Mouse (Mus musculus) stomach, postnatal 0 days (tissue): ENCODE measurements around the gene Mdga1. TPM values are rescaled to one million over a fixed set of nuclear protein-coding genes. Genes with fewer than 3 reads are reported as not detected.

Source experiments
- ATAC-seq: fragments of 200-750 bp; cut with Nextera tagmentation; 2 replicates; pipeline ENCODE4 v1.8.0; 2017; ENCODE audit not compliant: low FRiP score, low TSS enrichment
- DNase-seq: peaks from one replicate; pipeline ENCODE4 v3.0.0-alpha.2; 2016; ENCODE audit warnings: low spot score
- H3K27ac ChIP-seq: fragments of 300-500 bp; sonication (generic); replicated peaks from 2 replicates; pipeline ENCODE4 v1.5.1; 2014; ENCODE audit warnings: mild to moderate bottlenecking, control low read depth
- H3K27me3 ChIP-seq: fragments of 300-500 bp; sonication (generic); 2 replicates; pipeline ENCODE4 v1.6.1; 2014; ENCODE audit warnings: low read length; ENCODE audit not compliant: control insufficient read depth, insufficient read depth
- H3K36me3 ChIP-seq: fragments of 300-500 bp; sonication (generic); 2 replicates; pipeline ENCODE4 v1.6.1; 2014; ENCODE audit warnings: low read length, mixed read lengths; ENCODE audit not compliant: control insufficient read depth, insufficient read depth
- H3K4me1 ChIP-seq: fragments of 300-500 bp; sonication (generic); replicated peaks from 2 replicates; pipeline ENCODE4 v1.6.1; 2014; ENCODE audit warnings: antibody characterized with exemption; ENCODE audit not compliant: control insufficient read depth, insufficient read depth
- H3K4me2 ChIP-seq: fragments of 300-500 bp; sonication (generic); replicated peaks from 2 replicates; pipeline ENCODE4 v1.6.1; 2014; ENCODE audit warnings: low read depth, mild to moderate bottlenecking, control low read depth, moderate library complexity
- H3K4me3 ChIP-seq: fragments of 300-500 bp; sonication (generic); 2 replicates; pipeline ENCODE4 v1.5.1; 2014; ENCODE audit warnings: low read depth, low read length, control low read depth
- H3K9ac ChIP-seq: fragments of 300-500 bp; sonication (generic); 2 replicates; pipeline ENCODE4 v1.6.1; 2014; ENCODE audit warnings: mild to moderate bottlenecking, low read length, control low read depth, mixed read lengths
- H3K9me3 ChIP-seq: fragments of 300-500 bp; sonication (generic); 2 replicates; pipeline ENCODE4 v1.6.1; 2016; ENCODE audit warnings: low read length; ENCODE audit not compliant: control insufficient read depth
- CTCF ChIP-seq: IDR thresholded peaks from 2 replicates; pipeline ENCODE4 v1.5.1; 2016; ENCODE audit warnings: antibody characterized with exemption, low read depth, mild to moderate bottlenecking, moderate library complexity
- EP300 ChIP-seq: optimal IDR thresholded peaks from 2 replicates; pipeline ENCODE3; 2016; ENCODE audit warnings: antibody characterized with exemption
- WGBS: fragments of 180-500 bp; shearing (Covaris S2); extraction: QIAGEN DNeasy Blood & Tissue Kit; methylation state at CpG from one replicate; pipeline ENCODE4 v1.1.7; 2014; 5-methylcytosine and 5-hydroxymethylcytosine counted together
- polyA plus RNA-seq: library from polyadenylated mRNA; unstranded; fragments of >200 nt; fragmentation: Nextera tagmentation; extraction: Ambion mirVana; gene quantifications from 2 replicates; pipeline ENCODE4 v1.2.1, GENCODE M21; 2015

Gene Mdga1
- 2.1 and 2.7 TPM in 2 replicates for polyA plus RNA-seq

GRCm38 (mm10) chr17:29970037-29970555 is at the start of gene Mdga1:
Mdga1 (minus strand) TSS chr17:29970087.
- TF ChIP-seq EP300, result no peak
- no peak for TF ChIP-seq CTCF
- H3K9ac ChIP-seq, result no peak within 1 kb of the TSS
- 66% methylated on average over 7 of the region's 7 CpGs for WGBS
- H3K4me3 ChIP-seq, result no peak within 1 kb of the TSS
- no peak within 1 kb of the TSS for H3K4me2 ChIP-seq
- ATAC-seq (no peak), DNase-seq (no peak)
- H3K4me1 ChIP-seq, result no peaks in the 10 kb centered on the region
- H3K27me3 ChIP-seq, result no peaks in the 10 kb centered on the region
- no peaks in the 10 kb centered on the region for H3K9me3 ChIP-seq
- H3K36me3 ChIP-seq, result no peaks in the 10 kb centered on the region
- H3K27ac ChIP-seq, result no peak within 1 kb of the TSS

GRCm38 (mm10) chr17:30018927-30019610 is 49.2 kb upstream of the Mdga1 start:
- no peak overlapping the region; the same call in 1 of the 2 replicates for H3K4me2 ChIP-seq
- WGBS, result 47% methylated on average over 12 of the region's 12 CpGs
- DNase-seq (no peak), ATAC-seq (no peak)
- H3K27me3 ChIP-seq, result no peaks in the 10 kb centered on the region
- no peaks in the 10 kb centered on the region for H3K4me1 ChIP-seq
- no peak overlapping the region for H3K9ac ChIP-seq
- no peak overlapping the region for H3K27ac ChIP-seq
- no peaks in the 10 kb centered on the region; the same call in 1 of the 2 replicates for H3K36me3 ChIP-seq
- TF ChIP-seq EP300, result no peak
- TF ChIP-seq CTCF, result no peak
- no peaks in the 10 kb centered on the region for H3K9me3 ChIP-seq
- H3K4me3 ChIP-seq, result no peak overlapping the region

DNA sequence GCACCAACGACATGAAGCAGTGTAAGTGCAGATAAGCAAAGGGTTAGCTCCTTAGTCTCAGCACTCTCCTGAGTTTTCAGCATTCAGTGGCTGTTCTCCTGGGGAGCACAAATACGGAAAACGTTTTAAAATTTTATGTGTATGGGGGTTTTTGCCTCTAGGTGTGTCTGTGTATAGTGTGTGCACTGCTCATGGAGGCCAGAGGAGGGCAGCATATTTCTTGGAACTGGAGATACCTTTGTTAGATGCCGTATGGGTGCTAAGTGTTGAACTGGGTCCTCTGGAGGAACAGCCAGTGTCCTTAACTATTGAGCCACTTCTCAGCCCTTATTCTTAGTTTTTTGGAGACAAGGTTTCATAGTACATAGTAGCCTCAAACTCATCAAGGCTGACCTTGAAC is 44.8 kb upstream of the Mdga1 start:
- Histone ChIP-seq H3K9ac (no peak overlapping the region), H3K4me3 (no peak overlapping the region), H3K27ac (no peak overlapping the region), H3K36me3 (no peaks in the 10 kb centered on the region; the same call in 1 of the 2 replicates), H3K9me3 (no peaks in the 10 kb centered on the region), H3K27me3 (no peaks in the 10 kb centered on the region), H3K4me1 (no peaks in the 10 kb centered on the region), H3K4me2 (no peak overlapping the region)
- TF ChIP-seq EP300, result no peak
- peak; percentile 53 for TF ChIP-seq CTCF
- ATAC-seq, result no peak
- 97% methylated on average over 4 of the region's 4 CpGs for WGBS
- no peak for DNase-seq

DNA sequence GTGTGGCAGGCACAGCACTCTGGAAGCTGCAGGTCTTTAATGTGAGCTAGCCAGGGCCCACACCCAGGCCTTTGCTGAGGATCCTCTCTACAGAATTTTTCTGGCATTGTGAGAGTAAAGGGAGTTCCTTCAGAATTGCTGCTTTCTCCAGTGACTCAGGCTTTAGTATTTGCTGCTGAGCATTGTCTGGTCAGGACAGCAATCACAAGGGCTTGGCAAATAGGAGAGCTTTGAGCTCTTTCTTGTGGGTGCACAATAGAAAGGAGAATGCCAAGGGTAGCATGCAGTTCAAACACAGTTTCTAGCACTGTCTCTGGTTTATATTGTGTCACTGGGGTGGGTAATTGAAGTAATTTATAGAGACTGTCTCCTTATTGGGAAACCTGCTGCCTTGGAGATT is 38.5 kb upstream of the Mdga1 start:
- DNase-seq, result no peak
- H3K9ac ChIP-seq, result no peak overlapping the region
- TF ChIP-seq EP300, result no peak
- no peak for TF ChIP-seq CTCF
- peaks cover 12% of the 10 kb centered on the region; the same call in 1 of the 2 replicates for H3K4me1 ChIP-seq
- H3K27me3 ChIP-seq, result no peaks in the 10 kb centered on the region
- H3K27ac ChIP-seq, result peak overlapping the region; percentile 71; the same call in 1 of the 2 replicates
- peak overlapping the region; percentile 11; the same call in 1 of the 2 replicates for H3K4me2 ChIP-seq
- no peaks in the 10 kb centered on the region for H3K9me3 ChIP-seq
- H3K36me3 ChIP-seq, result no peaks in the 10 kb centered on the region
- ATAC-seq, result no peak
- no peak overlapping the region for H3K4me3 ChIP-seq

DNA sequence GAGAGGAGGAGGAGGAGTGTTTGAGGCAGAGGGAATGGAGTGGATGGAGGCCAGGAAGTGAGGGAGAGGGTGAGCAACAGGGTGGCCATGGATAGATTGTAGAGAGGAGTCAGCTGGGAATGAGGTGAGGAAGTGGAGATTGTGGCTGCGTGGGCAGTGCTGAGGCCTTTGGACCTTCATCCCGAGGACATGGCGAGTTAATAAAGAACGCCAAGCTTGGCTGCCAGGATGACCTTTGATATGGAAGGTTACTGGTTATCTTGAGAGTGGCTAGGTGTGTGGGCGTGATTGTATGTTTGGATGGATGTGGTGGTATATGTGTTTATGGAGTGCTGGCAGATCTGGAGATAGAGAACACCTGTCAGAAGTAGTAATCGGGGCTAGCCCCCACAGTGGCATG is 38.0 kb upstream of the Mdga1 start:
- DNase-seq (peak; percentile 29), ATAC-seq (no peak)
- H3K4me2 ChIP-seq, result peak overlapping the region; percentile 11; the same call in 1 of the 2 replicates
- no peak overlapping the region for H3K9ac ChIP-seq
- no peak overlapping the region for H3K4me3 ChIP-seq
- no peaks in the 10 kb centered on the region for H3K36me3 ChIP-seq
- TF ChIP-seq EP300, result no peak
- TF ChIP-seq CTCF, result no peak
- H3K9me3 ChIP-seq, result no peaks in the 10 kb centered on the region
- WGBS, result 39% methylated on average over 6 of the region's 6 CpGs
- peak overlapping the region; percentile 71; the same call in 1 of the 2 replicates for H3K27ac ChIP-seq
- H3K4me1 ChIP-seq, result peaks cover 13% of the 10 kb centered on the region; the same call in 1 of the 2 replicates
- no peaks in the 10 kb centered on the region for H3K27me3 ChIP-seq

GRCm38 (mm10) chr17:30006877-30007276 is 37.0 kb upstream of the Mdga1 start:
- Histone ChIP-seq H3K9ac (peak overlapping the region; percentile 31; the same call in 1 of the 2 replicates), H3K4me2 (peak overlapping the region; percentile 29; the same call in 1 of the 2 replicates), H3K27ac (peak overlapping the region; percentile 45; the same call in 1 of the 2 replicates), H3K4me3 (no peak overlapping the region), H3K4me1 (peaks cover 13% of the 10 kb centered on the region; the same call in 1 of the 2 replicates), H3K9me3 (no peaks in the 10 kb centered on the region), H3K36me3 (no peaks in the 10 kb centered on the region), H3K27me3 (no peaks in the 10 kb centered on the region)
- DNase-seq (no peak), ATAC-seq (no peak)
- no peak for TF ChIP-seq CTCF
- no peak for TF ChIP-seq EP300
- WGBS, result 62% methylated on average over 2 of the region's 2 CpGs
